Mouse (Mus musculus) kidney, postnatal 0 days (tissue): ENCODE data around the gene Grxcr1. TPM values are rescaled to one million over a fixed set of nuclear protein-coding genes. Genes with fewer than 3 reads are reported as not detected.

ENCODE experiments used
- ATAC-seq: fragments of 200-750 bp; cut with Nextera tagmentation; replicated peaks from 2 replicates; pipeline ENCODE4 v1.8.0; 2017; ENCODE audit warnings: low read depth, moderate number of reproducible peaks, moderate TSS enrichment, moderate library complexity; ENCODE audit not compliant: low FRiP score
- DNase-seq: peaks from one replicate; pipeline ENCODE4 v3.0.0-alpha.2; 2016; ENCODE audit warnings: low spot score
- H3K27ac ChIP-seq: fragments of 300-500 bp; sonication (generic); 2 replicates; pipeline ENCODE4 v1.5.1; 2014; ENCODE audit warnings: mild to moderate bottlenecking
- H3K27me3 ChIP-seq: fragments of 300-500 bp; sonication (generic); 2 replicates; pipeline ENCODE4 v1.6.1; 2014; ENCODE audit warnings: low read length, mixed read lengths; ENCODE audit not compliant: insufficient read depth
- H3K36me3 ChIP-seq: fragments of 300-500 bp; sonication (generic); 2 replicates; pipeline ENCODE4 v1.6.1; 2014; ENCODE audit warnings: low read length, mixed read lengths; ENCODE audit not compliant: insufficient read depth
- H3K4me1 ChIP-seq: fragments of 300-500 bp; sonication (generic); replicated peaks from 2 replicates; pipeline ENCODE4 v1.6.1; 2014; ENCODE audit warnings: antibody characterized with exemption, low read length, mixed read lengths; ENCODE audit not compliant: insufficient read depth
- H3K4me2 ChIP-seq: fragments of 300-500 bp; sonication (generic); 2 replicates; pipeline ENCODE4 v1.6.1; 2014; ENCODE audit warnings: mild to moderate bottlenecking, low read length, moderate library complexity, mixed read lengths
- H3K4me3 ChIP-seq: fragments of 300-500 bp; sonication (generic); replicated peaks from 2 replicates; pipeline ENCODE4 v1.5.1; 2014; ENCODE audit warnings: low read depth, low read length
- H3K9ac ChIP-seq: fragments of 300-500 bp; sonication (generic); 2 replicates; pipeline ENCODE4 v1.6.1; 2014; ENCODE audit warnings: low read depth, low read length
- H3K9me3 ChIP-seq: fragments of 300-500 bp; sonication (generic); replicated peaks from 2 replicates; pipeline ENCODE4 v1.6.1; 2016; ENCODE audit warnings: low read length, inconsistent platforms, mixed read lengths
- CTCF ChIP-seq: IDR thresholded peaks from 2 replicates; pipeline ENCODE4 v1.5.1; 2016; ENCODE audit warnings: antibody characterized with exemption, low read depth, mild to moderate bottlenecking, moderate library complexity
- WGBS: fragments of 180-500 bp; shearing (Covaris S2); extraction: QIAGEN DNeasy Blood & Tissue Kit; methylation state at CpG from one replicate; pipeline ENCODE4 v1.1.7; 2014; 5-methylcytosine and 5-hydroxymethylcytosine counted together
- polyA plus RNA-seq: library from polyadenylated mRNA; unstranded; fragments of >200 nt; fragmentation: Nextera tagmentation; extraction: Ambion mirVana; gene quantifications from 2 replicates; pipeline ENCODE4 v1.2.1, GENCODE M21; 2015

Gene Grxcr1
- polyA plus RNA-seq, 1 experiment from 2014 or later: not detected

- no peak for ATAC-seq
- 94% methylated on average over 5 of the region's 5 CpGs for WGBS
- Histone ChIP-seq H3K9ac (no peak overlapping the region), H3K27ac (no peak overlapping the region), H3K4me1 (no peaks in the 10 kb centered on the region), H3K36me3 (no peaks in the 10 kb centered on the region), H3K9me3 (no peaks in the 10 kb centered on the region), H3K4me3 (no peak overlapping the region), H3K27me3 (no peaks in the 10 kb centered on the region), H3K4me2 (no peak overlapping the region)
- TF ChIP-seq CTCF: no peak
- DNase-seq: no peak
Measured at GRCm38 (mm10) chr5:68043339-68043738, 11.7 kb downstream of the Grxcr1 start.

DNA sequence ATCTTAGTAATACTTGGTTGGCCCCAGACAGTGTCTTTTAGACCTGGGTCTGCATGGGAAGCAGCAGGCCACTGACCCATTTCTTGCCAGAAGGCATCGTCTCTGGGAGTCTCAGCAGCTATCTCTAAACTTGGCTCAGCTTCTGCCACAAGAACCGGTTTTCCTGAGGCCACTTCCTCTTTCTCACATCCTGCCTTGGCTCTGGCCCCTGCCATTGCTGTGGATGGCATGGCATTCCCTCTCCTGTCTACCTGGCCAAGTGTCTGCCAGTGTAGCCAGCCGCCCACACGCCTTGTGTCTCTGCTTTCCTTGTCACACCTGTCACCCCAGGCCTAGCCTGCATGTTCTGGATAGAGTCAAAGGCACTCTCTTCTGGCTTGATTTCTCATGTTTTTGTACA is 17.1 kb downstream of the Grxcr1 start:
- H3K27ac ChIP-seq: no peak overlapping the region
- H3K9me3 ChIP-seq: no peaks in the 10 kb centered on the region
- H3K27me3 ChIP-seq: no peaks in the 10 kb centered on the region
- DNase-seq: no peak
- TF ChIP-seq CTCF: no peak
- H3K36me3 ChIP-seq: no peaks in the 10 kb centered on the region
- H3K4me1 ChIP-seq: no peaks in the 10 kb centered on the region
- no peak for ATAC-seq
- WGBS: 55% methylated on average over 4 of the region's 4 CpGs
- H3K9ac ChIP-seq: no peak overlapping the region
- H3K4me3 ChIP-seq: no peak overlapping the region
- H3K4me2 ChIP-seq: no peak overlapping the region

DNA sequence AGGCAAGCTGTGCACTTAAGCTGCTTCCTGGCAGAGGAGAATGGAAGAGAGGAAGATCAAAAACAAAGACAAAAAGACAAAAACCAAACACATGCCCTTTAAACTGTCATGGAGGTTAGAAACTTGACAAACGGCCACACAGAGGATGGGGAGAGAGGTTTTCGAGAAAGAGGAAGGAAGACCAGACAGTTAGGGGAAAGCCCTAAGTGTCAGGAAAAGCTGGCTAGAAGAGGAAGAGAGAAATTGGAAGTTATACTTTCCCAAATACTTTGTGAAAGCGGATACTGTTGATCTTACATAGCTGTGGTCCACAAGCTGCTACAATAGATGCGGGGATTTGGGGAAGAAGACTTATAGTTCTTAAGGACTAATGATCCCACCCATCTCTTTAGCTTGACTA is 17.9 kb downstream of the Grxcr1 start:
- Histone ChIP-seq H3K4me3 (no peak overlapping the region), H3K4me1 (no peaks in the 10 kb centered on the region), H3K36me3 (no peaks in the 10 kb centered on the region), H3K27ac (no peak overlapping the region), H3K9me3 (no peaks in the 10 kb centered on the region), H3K27me3 (no peaks in the 10 kb centered on the region), H3K9ac (no peak overlapping the region), H3K4me2 (no peak overlapping the region)
- no peak for TF ChIP-seq CTCF
- 38% methylated on average over 4 of the region's 4 CpGs for WGBS
- no peak for DNase-seq
- no peak for ATAC-seq

DNA sequence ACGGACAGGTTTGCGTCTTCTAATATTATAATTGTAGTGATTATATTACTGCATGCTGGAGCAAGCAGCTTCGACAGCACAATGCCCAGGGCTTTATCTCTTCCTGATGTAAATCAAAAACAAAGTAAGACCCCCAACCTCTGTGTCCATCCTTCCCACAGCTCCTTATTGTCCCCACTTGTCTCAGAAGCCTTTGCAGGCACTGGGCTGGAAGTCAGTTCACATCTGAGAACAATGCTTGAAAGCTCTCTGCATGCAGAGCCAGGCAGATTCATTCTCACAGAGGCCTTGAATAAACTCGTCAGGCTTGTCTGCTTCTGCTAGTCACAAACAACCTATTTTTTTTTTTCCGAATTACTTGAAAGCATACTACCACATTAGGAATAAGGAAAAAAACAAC is 19.5 kb downstream of the Grxcr1 start:
- 73% methylated on average over 5 of the region's 5 CpGs for WGBS

GRCm38 (mm10) chr5:68057574-68057973 is 25.9 kb downstream of the Grxcr1 start:
- Histone ChIP-seq H3K27me3 (no peaks in the 10 kb centered on the region), H3K4me2 (no peak overlapping the region), H3K9me3 (no peaks in the 10 kb centered on the region), H3K4me3 (no peak overlapping the region), H3K36me3 (no peaks in the 10 kb centered on the region), H3K27ac (no peak overlapping the region), H3K9ac (no peak overlapping the region), H3K4me1 (no peaks in the 10 kb centered on the region)
- no peak for TF ChIP-seq CTCF
- no peak for DNase-seq
- no peak for ATAC-seq
- 91% methylated on average over 3 of the region's 3 CpGs for WGBS

More for the DNA sequence above, 19.5 kb downstream of the Grxcr1 start:
- no peaks in the 10 kb centered on the region for H3K4me1 ChIP-seq
- no peak overlapping the region for H3K4me3 ChIP-seq
- no peak overlapping the region for H3K4me2 ChIP-seq
- no peak overlapping the region for H3K27ac ChIP-seq
- H3K9me3 ChIP-seq: no peaks in the 10 kb centered on the region
- ATAC-seq: no peak
- TF ChIP-seq CTCF: no peak
- no peak overlapping the region for H3K9ac ChIP-seq
- H3K27me3 ChIP-seq: no peaks in the 10 kb centered on the region
- no peak for DNase-seq
- H3K36me3 ChIP-seq: no peaks in the 10 kb centered on the region

DNA sequence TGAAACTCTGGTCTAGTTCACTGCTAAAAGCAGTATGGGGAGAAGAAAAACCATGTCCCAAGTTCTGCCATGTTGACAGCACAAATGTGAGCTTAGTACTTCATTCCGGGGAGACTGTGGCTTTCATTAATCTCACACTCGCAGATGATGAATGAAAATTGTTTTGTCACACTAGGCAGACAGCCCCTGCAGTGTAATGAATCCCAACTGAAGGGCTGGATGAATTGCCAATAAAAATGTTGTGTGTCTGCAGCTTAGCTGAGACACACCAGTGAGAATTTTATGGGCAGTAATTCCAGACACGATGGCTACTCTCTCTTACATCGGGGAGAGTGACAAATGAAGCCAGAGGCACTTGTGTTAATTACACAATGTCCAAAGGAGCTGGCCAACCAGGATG is 37.1 kb downstream of the Grxcr1 start:
- no peak overlapping the region for H3K4me3 ChIP-seq
- no peak overlapping the region for H3K4me2 ChIP-seq
- no peak overlapping the region for H3K9ac ChIP-seq
- no peak for ATAC-seq
- no peaks in the 10 kb centered on the region for H3K36me3 ChIP-seq
- DNase-seq: no peak
- no peak for TF ChIP-seq CTCF
- no peaks in the 10 kb centered on the region for H3K27me3 ChIP-seq
- no peak overlapping the region for H3K27ac ChIP-seq
- WGBS: 29% methylated on average over 4 of the region's 4 CpGs
- H3K4me1 ChIP-seq: no peaks in the 10 kb centered on the region
- H3K9me3 ChIP-seq: no peaks in the 10 kb centered on the region

DNA sequence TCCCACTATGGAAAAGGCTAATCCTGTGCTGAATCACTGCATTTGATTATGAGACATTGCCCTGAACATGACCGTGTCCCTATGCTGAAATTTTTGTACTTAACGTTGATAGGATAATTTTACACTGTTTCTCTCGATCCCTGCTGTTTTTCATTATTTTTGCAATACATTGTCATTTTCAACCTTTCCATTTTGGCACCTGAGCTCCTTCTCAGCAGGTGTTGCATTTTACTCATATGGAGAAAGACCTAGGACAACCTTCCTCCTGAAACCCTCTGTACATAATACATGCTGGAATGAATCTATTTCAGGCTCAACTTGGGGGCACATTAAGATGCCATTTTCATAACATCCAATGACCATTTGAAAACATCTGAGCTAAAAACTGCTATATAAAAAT is 38.7 kb downstream of the Grxcr1 start:
- Histone ChIP-seq H3K4me2 (no peak overlapping the region), H3K27ac (no peak overlapping the region), H3K4me3 (no peak overlapping the region), H3K36me3 (no peaks in the 10 kb centered on the region), H3K9ac (no peak overlapping the region), H3K9me3 (no peaks in the 10 kb centered on the region), H3K27me3 (no peaks in the 10 kb centered on the region), H3K4me1 (no peaks in the 10 kb centered on the region)
- 93% methylated on average over 3 of the region's 3 CpGs for WGBS
- DNase-seq (no peak), ATAC-seq (no peak)
- TF ChIP-seq CTCF: no peak
